ENCODE assay signal across 9 mouse cellular contexts in the genomic region with DNA sequence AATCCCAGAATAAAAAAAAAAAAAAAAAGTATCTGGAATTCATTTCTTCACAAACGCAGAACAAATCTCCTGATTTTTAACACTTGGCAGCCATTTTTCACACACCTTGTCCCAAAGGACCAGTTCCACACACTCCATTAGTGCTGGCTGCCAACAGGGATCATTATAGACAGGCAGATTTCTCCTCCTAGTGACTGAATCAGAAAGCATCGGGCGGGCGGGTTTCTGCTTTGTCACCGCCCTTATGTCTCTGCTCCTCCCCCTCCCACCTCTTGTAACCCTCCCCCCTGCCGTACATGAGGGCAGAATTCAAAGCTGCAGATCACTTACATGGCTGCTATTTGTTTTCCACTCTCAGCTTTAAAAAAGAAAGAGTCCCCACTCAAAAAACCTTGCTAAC.
DNase-seq lines count a peak whose midpoint lies in the region; ATAC-seq lines count a peak whose summit lies in the region.
"Had no signal": no experiment of that assay in that cellular context is flagged by ENCODE, and none has a peak within 500 bp of the region (broad histone marks: within the 10 kb centered on the region; RNA-seq: fewer than 3 reads in every experiment).

No protein-coding gene starts in this region.

- peaks cover 12% of the 10 kb centered on the region; the same call in 1 of the 2 replicates for H3K4me1 ChIP-seq in kidney, embryonic 15.5 days
- peaks cover 7% of the 10 kb centered on the region; the same call in 1 of the 2 replicates for H3K4me1 ChIP-seq in midbrain, embryonic 15.5 days
- H3K4me1 ChIP-seq in intestine, embryonic 16.5 days (ENCODE audit: control insufficient read depth, insufficient read depth, low read length) = no peaks in the 10 kb centered on the region
- H3K4me1 ChIP-seq: stomach, embryonic 15.5 days had no signal

- DNase-seq in kidney, postnatal 4 days = peak; percentile 9 to 14
- peak; percentile 70 for DNase-seq in embryo, embryonic 10 days (ENCODE audit: low spot score)
- DNase-seq in forelimb bud, embryonic 11.5 days (ENCODE audit: low read depth, low spot score) = peak; percentile 57
- DNase-seq in gastrocnemius, postnatal 36 days = no peak
- no peak for DNase-seq in frontal cortex, postnatal 36 days (ENCODE audit: low spot score in 2 of 2)

- intact Hi-C loops in gastrocnemius, postnatal 36 days (cut with DNase I) = no loop called here

- WGBS in kidney, embryonic 15.5 days = 4% methylated on average over 6 of the region's 6 CpGs
- 3% methylated on average over 6 of the region's 6 CpGs for whole genome bisulfite sequencing in midbrain, embryonic 15.5 days
- 9% methylated on average over 6 of the region's 6 CpGs for WGBS in intestine, embryonic 16.5 days

- no peaks in the 10 kb centered on the region for H3K27me3 ChIP-seq in kidney, embryonic 15.5 days
- H3K27me3 ChIP-seq in midbrain, embryonic 15.5 days (replicated peaks) = 0 out of 2 replicates have a peak, but pooled peaks cover 4% of the 10 kb centered on the region
- H3K27me3 ChIP-seq in intestine, embryonic 16.5 days (replicated peaks; ENCODE audit: control insufficient read depth, insufficient read depth, low read length) = no peaks in the 10 kb centered on the region
- H3K27me3 ChIP-seq: stomach, embryonic 15.5 days had no signal

- H3K36me3 ChIP-seq in kidney, embryonic 15.5 days = no peaks in the 10 kb centered on the region
- H3K36me3 ChIP-seq in midbrain, embryonic 15.5 days (replicated peaks) = no peaks in the 10 kb centered on the region
- no peaks in the 10 kb centered on the region for H3K36me3 ChIP-seq in intestine, embryonic 16.5 days (ENCODE audit: control insufficient read depth, insufficient read depth, low read length)
- H3K36me3 ChIP-seq: stomach, embryonic 15.5 days had no signal

- no peak for ATAC-seq in kidney, embryonic 15.5 days (replicated peaks; ENCODE audit: low FRiP score)
- 0 out of 2 replicates have a peak, but pooled peaks have one; percentile 45 for ATAC-seq in midbrain, embryonic 15.5 days (replicated peaks)
- no peak for ATAC-seq in intestine, embryonic 16.5 days

- no peak overlapping the region for H3K4me2 ChIP-seq in kidney, embryonic 15.5 days
- no peak overlapping the region for H3K4me2 ChIP-seq in midbrain, embryonic 15.5 days
- H3K4me2 ChIP-seq in intestine, embryonic 16.5 days (ENCODE audit: low read depth, low read length) = no peak overlapping the region
- H3K4me2 ChIP-seq: stomach, embryonic 15.5 days had no signal

- no peak overlapping the region for H3K4me3 ChIP-seq in kidney, embryonic 15.5 days (replicated peaks)
- H3K4me3 ChIP-seq in midbrain, embryonic 15.5 days = no peak overlapping the region
- H3K4me3 ChIP-seq in intestine, embryonic 16.5 days (ENCODE audit: low read length) = no peak overlapping the region
- H3K4me3 ChIP-seq: stomach, embryonic 15.5 days had no signal

- no peak overlapping the region for H3K9ac ChIP-seq in kidney, embryonic 15.5 days
- no peak overlapping the region for H3K9ac ChIP-seq in midbrain, embryonic 15.5 days
- no peak overlapping the region for H3K9ac ChIP-seq in intestine, embryonic 16.5 days (ENCODE audit: low read depth, low read length)
- H3K9ac ChIP-seq: stomach, embryonic 15.5 days had no signal

- no peak overlapping the region for H3K27ac ChIP-seq in kidney, embryonic 15.5 days
- no peak overlapping the region for H3K27ac ChIP-seq in midbrain, embryonic 15.5 days
- no peak overlapping the region for H3K27ac ChIP-seq in intestine, embryonic 16.5 days (ENCODE audit: low read length)
- H3K27ac ChIP-seq: stomach, embryonic 15.5 days had no signal

- no peaks in the 10 kb centered on the region for H3K9me3 ChIP-seq in kidney, embryonic 15.5 days (replicated peaks)
- no peaks in the 10 kb centered on the region for H3K9me3 ChIP-seq in midbrain, embryonic 15.5 days
- H3K9me3 ChIP-seq in intestine, embryonic 16.5 days (ENCODE audit: control insufficient read depth, low read length) = no peaks in the 10 kb centered on the region
- H3K9me3 ChIP-seq: stomach, embryonic 15.5 days had no signal

Comparison
In these comparisons a context has a peak if more than half of its experiments do, and no peak if none do; other contexts are left out.
1. DNase-seq: peak in kidney, postnatal 4 days (2 of 2), embryo, embryonic 10 days (single experiment) and forelimb bud, embryonic 11.5 days (single experiment); none in gastrocnemius, postnatal 36 days (0 of 2) and frontal cortex, postnatal 36 days (0 of 2).